Mouse (Mus musculus): ENCODE measurements at regions not wholly inside any gene's neighbourhood (a gene's known extent, or its start where the extent isn't known, plus 50 kb on each side); places are given as distances from the start of the nearest gene placed in this dataset.

- no peak for TF ChIP-seq POLR2A (IDR thresholded peaks at IDR 0.05; ENCODE audit: extremely low read depth, insufficient read depth, low read length)
- TF ChIP-seq CTCF (IDR thresholded peaks at IDR 0.05; ENCODE audit: extremely low read depth, insufficient read depth, low read length) = no peak
Observed at GRCm38 (mm10) chr2:3887845-3888433, 129.6 kb upstream of the Frmd4a start.
